Mouse (Mus musculus): ENCODE measurements around the gene Gm21958.

Gene Gm21958

DNA sequence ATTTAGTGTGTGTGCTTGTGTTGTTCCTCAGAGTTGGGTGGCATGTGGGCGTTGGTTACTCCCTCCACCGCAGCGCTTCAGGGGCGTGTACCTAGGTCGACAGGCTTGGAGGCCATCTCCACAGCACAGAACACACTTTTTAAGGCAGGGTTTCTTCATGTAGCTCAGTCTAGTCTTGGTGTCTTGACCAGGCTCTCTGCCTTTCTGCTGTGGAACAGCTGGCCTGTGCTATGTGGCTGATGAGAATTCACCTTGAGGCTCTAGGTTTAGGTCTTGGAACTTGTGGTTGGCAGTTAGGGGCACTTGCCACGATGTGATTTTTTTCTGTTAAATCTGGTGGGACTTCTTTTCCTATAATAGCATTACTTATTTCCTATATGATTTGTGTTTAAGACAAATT lies at the start of gene Gm21958:
Gene Gm21958 (minus strand): TSS at position 101 of the 400 bp plus-strand sequence.
- DNase-seq, result no peak

DNA sequence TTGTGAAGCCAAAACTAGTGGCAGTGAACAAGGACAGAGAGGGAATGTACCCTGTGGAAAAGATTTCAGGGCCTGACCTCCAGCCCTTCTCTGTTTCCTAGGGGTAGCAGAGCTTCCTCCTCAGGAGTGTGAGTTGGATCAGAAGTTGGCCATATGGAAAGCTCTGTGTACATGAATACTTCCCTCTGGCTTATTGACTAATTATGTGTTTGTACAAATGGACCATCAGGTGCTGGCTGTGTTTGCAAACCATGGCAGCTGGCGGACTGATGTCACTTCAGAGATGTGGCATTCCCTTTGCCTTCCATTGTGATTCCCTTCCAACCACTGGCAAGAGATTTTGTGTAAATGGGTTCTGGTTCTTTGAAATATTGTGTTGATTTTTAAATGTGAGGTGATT lies 47.1 kb upstream of the Gm21958 start:
- DNase-seq, result no peak

DNA sequence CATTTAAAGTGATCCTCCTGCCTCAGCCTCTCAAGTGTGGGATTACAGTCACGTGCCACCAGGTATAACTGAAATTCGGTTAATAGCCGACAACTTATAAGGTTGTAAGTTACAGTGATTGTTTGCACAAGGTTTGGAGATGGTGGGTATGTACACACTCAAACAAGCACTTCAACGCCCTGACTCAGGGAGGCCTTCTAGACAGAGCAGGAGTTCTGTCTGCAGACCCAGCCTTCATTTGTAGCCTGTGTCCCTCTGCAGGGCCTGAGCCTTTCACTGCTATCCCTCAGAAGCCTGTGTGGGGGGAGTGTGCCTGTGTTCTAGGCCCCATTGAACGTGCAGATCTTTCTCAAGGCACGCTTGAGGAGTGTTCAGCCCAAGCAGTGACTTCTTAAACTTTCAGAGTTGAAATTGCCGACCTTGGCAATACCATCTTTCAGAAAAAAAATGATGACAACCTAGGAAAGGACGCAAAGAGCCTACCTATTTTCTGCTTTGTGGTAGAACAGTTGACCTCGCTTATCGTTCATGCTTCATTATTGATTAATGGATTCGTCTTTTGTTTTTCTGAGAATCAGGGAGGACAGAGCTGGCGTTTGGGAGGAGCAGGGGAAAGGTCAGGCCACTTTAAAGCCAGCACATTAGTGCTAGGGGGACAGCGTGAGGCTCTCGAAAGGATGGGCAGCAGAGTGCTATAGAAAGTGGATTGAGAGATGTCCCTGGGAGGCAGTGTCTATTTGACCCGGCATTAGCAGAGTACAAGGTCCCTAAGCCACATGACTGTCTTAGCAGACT lies 46.4 kb upstream of the Gm21958 start:
- no peak for DNase-seq

DNA sequence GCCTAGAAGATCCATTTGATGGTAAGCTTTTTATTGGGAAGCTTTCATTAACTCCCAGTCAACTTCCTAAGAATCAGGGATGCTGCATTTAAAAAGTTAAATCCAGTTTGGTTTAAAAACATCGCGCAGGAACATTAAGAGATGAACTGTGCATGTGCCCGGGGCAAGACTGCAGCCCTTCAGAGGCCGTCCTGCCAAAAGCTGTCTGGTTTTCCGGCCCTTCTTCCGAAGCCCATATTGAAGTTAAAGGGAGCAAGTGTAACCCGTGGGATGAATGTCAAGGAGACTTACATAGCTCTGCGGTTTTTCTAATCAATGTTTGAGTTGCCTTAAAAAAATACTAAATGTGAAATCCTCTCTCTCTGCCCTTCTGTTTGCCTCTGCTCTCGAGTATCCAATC lies 45.1 kb upstream of the Gm21958 start:
- DNase-seq, result no peak

DNA sequence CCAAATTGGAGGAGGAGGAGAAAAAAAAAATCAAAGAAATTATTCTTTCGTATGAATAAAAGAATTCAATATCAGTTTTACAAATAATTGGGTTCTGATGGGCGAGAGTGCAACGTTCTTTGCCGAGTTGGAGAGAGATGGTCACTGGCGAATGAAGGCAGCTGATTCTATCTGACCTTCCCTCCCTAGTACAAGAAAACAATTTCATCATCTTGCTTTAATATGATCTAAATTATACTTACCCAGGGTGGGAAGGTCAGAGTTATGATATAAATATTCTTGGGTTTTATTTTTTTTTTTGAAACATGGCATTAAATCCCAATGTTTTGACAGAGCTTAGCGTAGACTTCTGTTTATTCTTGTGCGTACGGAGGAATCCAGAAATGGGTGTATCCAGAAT lies 43.3 kb upstream of the Gm21958 start:
- no peak for DNase-seq

DNA sequence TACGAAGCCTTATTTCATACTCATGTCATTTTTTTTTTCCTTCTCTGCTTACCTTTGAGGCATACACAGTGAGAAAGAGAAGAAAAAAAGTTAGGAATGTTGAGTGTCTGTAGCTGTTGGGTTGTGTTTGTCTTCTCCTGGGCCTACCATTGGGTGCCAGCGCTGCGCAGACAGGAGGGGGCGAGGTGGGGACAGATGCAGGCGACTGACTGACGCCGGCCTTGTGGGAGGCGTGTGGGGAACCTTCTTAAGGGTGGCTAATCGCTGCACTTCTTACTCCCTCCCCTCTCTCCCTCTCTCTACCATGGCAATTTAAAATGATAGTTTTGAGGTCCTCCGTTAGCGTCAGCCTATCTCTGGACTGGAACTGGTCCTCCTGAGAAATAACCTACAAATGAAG lies 41.9 kb upstream of the Gm21958 start:
- DNase-seq, result peak; percentile 11 to 47

DNA sequence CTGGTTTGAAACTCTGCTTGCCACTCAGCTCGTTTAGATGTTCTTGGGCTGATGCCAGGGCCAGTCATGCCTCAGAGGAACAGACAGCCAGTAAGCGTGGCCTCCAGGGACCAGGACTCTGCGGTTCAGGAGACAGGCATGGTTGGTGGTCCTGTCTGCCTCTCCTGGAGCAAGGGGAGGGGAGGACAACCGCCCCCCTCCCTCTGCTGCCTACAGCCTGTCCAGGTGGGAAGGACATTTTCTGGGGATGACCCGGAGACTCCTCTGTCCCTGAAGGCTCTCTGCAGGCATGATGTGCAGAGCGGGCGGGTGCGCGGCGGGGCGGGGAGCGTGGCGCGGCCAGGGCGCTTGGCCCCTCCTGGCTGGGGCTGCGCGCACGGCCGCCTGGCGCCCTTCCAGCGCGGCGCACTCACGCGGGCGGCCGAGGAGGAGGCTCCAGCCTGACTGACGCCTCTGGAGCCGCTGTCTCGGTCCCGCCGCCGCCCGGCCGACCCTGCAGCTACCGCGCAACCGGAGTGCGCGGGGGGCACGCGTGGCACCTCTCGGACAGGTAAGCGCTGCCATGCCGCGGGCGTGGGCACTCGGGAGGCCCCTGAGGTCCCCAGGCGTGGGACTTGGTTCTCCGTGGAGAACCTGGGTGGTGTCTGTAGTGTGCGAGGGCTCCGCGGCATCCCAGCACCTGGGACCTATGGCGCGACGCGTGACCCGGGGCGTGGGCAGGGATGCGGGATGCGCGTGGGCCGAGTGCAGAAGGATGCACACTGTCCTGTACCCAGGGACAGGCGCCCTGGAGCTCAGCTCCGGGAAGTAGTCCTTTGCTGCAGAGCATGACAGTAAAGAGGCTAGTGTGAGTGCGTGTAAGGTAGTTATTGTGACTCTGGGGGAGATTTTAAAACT lies 41.2 kb upstream of the Gm21958 start, which contains the start of gene Smad9:
Gene Smad9 (plus strand): TSS at position 438 of the 897 bp plus-strand sequence.
- DNase-seq, result peak; percentile 74 to 82

DNA sequence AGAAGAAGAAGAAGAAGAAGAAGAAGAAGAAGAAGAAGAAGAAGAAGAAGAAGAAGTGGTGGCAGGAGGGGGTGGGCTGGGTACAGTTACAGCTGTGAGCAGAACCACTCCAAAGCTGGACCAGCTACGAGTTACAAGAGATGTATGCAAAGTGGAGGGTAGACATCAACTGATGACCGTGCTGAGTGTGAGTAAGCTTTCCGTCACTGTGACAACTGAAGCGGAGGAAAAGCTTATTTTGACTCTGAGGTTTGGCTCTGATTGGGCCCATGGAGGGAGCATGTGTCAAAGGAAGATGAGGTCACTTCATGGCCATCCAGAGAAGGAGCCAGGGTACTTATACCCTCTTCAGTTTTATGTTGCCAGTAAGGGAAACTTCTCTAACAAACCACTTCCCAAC lies 39.3 kb upstream of the Gm21958 start:
- no peak for DNase-seq

DNA sequence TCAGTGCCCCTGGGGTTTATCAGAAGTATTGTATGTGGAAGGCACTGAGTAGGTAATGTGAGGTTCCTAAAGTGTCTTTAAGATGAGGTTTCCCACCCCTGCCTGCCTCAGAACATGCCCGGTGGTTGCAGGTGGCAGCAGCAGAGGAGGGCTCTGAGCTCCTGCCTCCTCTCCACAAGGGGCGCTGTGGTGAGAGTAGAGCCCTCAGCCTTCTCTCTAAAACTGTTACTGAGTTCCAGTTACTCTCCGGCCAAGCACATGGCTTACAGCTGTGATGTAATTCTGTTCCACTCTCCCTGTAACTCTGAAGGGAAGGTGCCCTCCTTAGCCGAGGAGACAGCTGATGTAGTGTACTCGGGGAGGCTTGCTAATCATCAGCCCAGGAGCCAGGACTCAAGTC lies 31.6 kb upstream of the Gm21958 start:
- DNase-seq, result peak; percentile 33 to 43

DNA sequence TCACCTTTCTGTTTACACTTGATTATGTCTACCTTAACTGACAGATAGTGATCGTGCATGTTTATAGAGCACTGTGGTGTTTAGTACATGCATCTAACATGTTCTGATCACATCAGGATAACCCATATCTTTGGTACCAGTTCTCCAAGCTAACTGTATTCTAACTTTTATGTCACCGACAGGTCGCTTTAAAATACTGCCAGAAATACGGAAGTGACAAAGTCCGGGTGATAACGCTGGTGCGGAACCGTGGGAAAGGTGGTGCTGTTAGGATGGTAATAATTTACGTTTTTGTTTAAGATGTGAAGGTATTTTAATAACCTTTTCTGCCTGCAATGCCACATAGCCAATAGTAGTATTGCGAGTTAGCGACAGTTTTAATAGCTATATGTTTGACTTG lies 27.8 kb upstream of the Gm21958 start:
- DNase-seq, result no peak

DNA sequence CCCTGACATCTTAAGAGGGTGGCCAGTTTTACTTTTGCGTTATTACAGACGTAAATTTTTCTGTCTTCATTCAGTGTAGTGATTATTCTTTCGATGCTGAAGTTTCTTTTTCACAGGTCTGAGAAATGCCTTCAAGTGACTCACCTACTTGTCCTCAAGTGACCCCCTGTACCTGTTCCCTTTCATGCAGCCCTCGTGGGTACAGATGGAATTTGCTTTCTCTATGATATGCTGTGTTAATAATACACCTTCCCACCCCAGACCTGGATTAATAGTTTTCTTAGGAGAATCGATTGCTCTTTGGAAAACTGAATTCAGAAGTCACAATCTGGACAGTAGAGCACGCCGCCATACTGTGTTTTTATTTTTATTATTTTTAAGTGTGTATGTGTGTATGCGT lies 23.2 kb upstream of the Gm21958 start:
- DNase-seq, result no peak

DNA sequence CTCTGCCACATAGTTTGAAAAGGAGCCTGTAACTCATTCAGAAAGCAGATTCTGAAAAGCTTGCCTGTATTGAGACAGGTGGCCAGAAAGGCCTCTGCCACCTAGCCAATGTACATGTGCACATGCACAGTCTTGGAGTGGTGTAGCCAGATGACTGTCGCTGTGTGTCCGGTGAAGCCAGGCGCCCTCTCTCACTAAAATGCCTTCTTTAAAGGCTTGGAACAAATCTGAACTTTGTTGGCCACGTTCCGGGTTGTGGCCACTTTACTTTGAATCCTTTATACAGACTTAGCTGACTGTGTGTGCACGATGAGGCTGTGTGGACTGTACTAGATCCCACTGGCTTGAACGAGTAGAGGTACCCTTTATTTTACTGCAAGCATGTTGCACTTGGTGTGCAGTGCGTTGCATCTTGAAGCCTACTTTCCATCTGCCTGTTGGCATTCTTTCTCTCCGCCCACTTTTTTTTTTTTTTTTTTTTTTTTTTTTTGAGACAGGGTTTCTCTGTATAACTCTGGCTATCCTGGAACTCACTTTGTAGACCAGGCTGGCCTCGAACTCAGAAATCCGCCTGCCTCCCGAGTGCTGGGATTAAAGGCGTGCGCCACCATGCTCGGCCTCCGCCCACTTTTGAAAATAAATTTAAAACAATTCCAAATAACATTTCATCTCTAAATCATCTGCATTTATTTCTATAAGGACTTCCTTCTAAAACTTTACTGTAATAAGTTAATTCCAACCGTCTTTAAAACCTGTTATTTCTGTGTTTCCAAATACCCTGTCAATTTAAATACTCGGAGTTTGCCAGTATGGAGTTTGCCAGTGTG lies 22.2 kb upstream of the Gm21958 start:
- DNase-seq, result peak in 1 of 2 experiments; percentile 11

DNA sequence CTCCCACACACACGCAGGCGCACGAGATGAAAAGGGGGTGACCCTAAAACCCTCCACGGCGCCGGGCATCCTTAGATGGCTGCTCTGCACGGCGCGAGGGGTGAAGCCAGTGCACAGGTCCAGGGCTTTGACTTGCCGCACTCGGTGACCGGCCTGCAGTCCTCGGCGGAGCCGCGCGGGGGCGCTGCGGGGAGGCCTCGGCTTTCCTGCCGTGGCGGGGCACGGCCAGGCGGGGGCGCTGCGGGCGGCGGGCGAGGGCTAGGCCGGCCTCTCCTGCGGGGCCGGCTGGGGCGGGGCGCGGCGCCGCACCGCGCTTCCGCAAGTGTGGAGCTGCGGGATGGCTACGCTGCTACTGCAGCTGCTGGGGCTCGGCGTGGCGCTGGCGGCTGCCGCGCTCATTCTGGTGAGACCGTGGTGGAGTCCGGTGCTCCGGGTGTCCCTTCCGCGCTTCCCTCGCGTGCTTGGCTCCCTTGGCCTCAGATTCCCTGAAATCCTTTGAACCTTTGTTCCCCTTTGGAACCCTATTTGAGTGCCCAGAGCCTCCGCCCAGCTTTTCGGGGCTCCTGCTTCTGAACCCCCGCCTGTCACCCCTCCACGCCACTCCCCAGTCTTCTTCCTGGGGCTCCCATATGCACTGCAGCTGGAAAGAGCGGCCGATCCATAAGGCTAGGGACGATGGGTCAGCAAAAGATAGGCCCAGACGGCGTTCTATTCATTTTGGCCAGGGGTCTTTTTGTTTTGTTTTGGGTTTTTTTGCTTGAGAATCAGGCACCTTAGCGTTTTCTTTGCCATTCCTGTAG lies 21.3 kb upstream of the Gm21958 start, which contains the start of the genes Exosc8 and Alg5:
Gene Exosc8 (minus strand): TSS at position 147 of the 800 bp plus-strand sequence.
Gene Alg5 (plus strand): TSS at position 293 of the 800 bp plus-strand sequence.
- DNase-seq, result peak; percentile 83 to 86

DNA sequence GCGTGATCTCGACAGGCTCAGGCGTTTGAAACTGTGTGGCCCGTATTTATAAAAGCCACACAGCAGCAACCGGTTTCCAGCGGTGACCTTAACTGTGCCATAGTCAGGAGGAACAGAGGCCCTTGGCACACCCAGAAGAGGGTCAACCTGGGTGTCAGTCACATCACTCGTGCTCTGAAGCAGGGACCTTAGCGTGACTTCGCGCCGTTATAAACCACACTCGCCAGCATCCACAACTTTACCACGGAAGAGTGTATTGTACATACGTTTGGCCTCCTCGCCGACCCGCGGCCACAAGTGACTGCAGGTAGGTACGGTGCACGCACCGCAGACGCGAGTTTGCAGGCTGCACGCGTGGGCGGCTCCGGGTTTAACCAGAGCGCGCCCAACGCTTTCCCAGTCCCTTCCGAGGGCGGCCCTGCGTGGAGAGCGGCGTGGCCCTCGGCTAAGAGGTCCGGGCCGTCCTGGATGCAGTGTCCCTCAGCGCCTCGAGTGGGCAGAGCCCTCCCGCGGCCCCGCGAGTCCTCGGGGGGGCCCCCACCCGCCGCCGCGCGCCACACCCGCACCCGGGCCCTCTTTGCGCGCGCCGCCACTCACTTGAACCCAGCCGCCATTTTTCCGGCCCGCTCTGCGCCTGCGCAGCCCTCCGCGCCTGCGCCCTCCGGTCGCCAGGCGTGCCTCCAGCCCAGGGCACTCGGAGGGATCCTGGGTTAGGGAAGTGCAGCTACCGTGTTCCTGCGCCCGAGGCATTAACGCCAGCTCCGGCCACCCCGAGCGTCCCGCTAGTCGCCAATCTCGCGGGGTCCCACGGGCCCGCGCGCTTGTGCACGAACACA lies 20.5 kb upstream of the Gm21958 start:
- peak; percentile 89 to 93 for DNase-seq

DNA sequence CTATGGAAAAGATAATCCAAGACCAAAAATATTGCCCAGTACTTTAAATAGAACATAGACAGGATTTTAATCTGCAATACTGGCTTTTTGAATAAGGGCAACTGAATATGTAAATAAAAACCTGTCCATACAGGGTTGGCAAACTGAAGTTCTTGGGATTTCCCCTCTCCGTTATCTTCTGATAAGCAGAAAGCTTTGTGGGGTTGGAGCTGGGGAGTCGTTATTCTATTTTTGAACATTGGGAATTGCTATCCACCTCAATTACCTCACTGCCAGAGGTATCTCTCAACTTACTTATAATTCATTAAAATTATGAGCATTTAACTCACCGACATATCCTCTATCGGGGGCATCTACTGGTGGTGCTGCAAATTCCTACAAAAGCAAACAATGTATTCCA lies 18.2 kb upstream of the Gm21958 start:
- DNase-seq, result no peak

DNA sequence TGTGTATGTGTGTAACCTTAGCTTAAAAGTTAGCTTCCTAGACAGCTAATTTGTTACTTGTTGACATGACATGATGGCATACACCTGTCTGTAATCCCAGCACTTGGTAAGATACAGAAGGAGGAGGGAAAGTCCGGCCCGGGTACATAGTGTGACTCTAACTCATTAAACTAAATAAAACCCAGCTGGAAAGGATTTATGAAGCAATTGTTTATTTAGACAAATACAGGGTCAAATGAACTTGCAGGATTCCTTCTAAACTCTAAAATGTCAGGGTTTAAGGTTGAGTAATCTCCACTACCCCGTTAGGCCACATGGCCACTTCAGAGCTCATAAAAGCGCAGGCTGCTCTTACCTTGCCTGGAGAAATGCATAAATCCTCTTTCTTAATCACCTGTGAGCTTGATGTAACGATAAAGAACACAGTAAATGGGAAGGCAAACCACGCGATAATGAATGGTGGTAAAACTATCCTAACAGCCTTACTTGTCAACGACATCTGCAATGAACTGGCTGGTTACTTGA lies 17.5 kb upstream of the Gm21958 start:
- no peak for DNase-seq

DNA sequence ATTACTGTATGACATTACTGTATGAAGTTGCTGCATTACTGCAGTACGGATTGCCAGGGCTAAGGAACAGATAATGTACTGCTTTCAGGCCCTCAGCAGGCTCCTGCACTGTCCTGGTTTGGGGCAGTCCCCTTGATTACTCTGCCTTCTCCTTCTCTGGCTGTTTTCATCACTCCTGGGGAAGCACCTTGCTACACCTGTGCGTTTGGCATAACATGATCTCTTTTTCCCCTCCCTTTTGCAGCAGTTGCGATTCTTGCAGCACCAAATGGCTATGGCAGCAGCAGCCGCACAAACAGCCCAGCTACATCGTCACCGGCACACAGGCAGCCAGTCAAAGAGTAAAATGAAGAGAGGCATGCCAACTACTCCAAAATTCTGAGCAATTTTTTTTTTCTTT lies 13.9 kb upstream of the Gm21958 start:
- DNase-seq, result no peak

DNA sequence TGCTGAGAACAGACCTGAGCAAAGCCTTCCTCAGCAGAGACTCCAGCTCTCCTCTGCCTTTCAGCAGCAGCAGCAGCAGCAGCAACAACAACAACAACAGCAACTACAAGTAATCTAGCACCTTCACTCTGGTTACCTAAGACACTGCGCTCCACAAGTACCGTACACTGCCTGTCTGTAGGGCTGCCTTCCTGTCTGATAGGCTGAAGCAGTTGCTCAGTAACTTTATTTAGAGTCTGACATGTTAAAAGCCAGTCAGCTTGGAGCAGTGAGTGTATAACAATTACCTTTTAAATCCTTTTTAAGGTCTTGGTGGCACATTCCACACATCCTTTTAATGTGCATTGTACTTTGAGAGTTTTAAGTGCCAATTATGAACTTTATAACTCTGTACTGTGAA lies 13.4 kb upstream of the Gm21958 start:
- no peak for DNase-seq

DNA sequence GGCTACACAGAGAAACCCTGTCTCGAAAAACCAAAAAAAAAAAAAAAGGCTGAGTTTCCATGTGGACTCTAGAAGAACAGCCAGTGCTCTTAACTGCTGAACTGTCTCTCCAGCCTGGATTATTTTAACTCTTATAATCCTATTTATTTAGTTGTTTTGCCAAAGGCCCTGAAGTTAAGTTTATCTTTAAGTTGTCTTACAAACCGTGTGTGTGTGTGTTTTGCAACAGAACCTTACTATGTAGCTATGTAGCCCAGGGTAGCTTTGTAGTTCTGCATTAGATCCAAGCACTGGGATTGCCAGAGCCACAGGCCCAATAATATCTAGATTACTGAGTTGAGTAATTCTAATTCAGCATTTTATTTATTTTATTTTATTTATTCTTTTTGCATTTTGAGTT lies 11.2 kb upstream of the Gm21958 start:
- DNase-seq, result no peak

DNA sequence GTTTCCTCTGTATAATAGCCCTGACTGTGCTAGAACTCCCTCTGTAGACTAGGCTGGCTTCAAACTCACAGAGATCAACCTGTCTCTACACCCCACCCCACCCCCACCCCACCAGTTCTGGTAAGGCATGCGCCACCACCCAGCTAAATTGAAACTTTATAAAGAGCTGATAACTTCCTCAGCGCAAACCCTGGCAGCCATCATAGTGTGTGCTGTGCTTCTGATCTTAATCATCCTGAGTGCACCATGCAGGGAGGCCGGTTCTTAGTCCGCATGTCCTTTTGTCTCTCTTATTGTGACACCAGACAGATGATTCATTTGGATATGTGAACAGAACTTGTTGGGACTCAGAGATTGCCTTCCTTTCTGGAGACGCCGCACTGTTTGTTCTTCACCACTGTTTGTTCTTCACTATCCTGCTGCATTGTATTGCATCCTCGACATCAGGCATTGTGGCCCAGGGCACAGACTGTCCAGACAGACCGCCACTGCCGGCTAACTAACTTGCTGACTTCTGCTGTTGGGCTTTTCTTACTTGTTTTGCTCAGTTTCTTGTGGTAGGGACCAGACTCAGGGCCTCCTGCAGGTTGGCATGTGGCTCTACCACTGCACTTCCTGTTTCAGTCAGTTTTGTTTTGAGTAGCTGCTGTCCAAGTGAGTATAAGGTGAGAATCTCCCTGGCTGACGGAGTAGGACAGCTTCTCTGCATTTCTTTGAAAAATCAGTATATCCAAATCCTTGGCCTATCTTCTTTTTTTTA lies 9.8 kb upstream of the Gm21958 start:
- no peak for DNase-seq
